Mouse (Mus musculus): ENCODE results near the gene Anxa6.

Gene Anxa6

GRCm38 (mm10) chr11:55033040-55033660, at the start of gene Anxa6:
Gene Anxa6 (minus strand): TSS chr11:55033445.
- peak; percentile 79 to 82 for DNase-seq (ENCODE audit: low spot score in 2 of 2)

GRCm38 (mm10) chr11:55081206-55081605, 48.0 kb upstream of the Anxa6 start:
- DNase-seq (ENCODE audit: low spot score in 2 of 2) = no peak

- DNase-seq (ENCODE audit: low spot score in 2 of 2) = no peak
These were observed 45.9 kb upstream of the Anxa6 start for GRCm38 (mm10) chr11:55079180-55079579.

- no peak for DNase-seq (ENCODE audit: low spot score in 2 of 2)
These were observed 45.3 kb upstream of the Anxa6 start for GRCm38 (mm10) chr11:55078502-55078901.

- DNase-seq (ENCODE audit: low spot score in 2 of 2) = peak; percentile 52 to 75
These were observed 44.3 kb upstream of the Anxa6 start, which contains the start of gene Ccdc69 for GRCm38 (mm10) chr11:55077331-55078231. Gene Ccdc69 (minus strand): TSS chr11:55078131.

GRCm38 (mm10) chr11:55076234-55076633, 43.0 kb upstream of the Anxa6 start:
- no peak for DNase-seq (ENCODE audit: low spot score in 2 of 2)

GRCm38 (mm10) chr11:55075602-55076001, 42.4 kb upstream of the Anxa6 start:
- peak in 1 of 2 experiments; percentile 58 for DNase-seq (ENCODE audit: low spot score in 2 of 2)

- DNase-seq (ENCODE audit: low spot score in 2 of 2) = peak; percentile 37 to 43
These were observed 39.9 kb upstream of the Anxa6 start for GRCm38 (mm10) chr11:55073191-55073590.

GRCm38 (mm10) chr11:55072467-55072866, 39.2 kb upstream of the Anxa6 start:
- no peak for DNase-seq (ENCODE audit: low spot score in 2 of 2)

GRCm38 (mm10) chr11:55071344-55071743, 38.1 kb upstream of the Anxa6 start:
- DNase-seq (ENCODE audit: low spot score in 2 of 2) = no peak

- no peak for DNase-seq (ENCODE audit: low spot score in 2 of 2)
These were observed 35.8 kb upstream of the Anxa6 start for GRCm38 (mm10) chr11:55069023-55069422.

- no peak for DNase-seq (ENCODE audit: low spot score in 2 of 2)
These were observed 33.7 kb upstream of the Anxa6 start for GRCm38 (mm10) chr11:55066921-55067320.

- no peak for DNase-seq (ENCODE audit: low spot score in 2 of 2)
These were observed 29.6 kb upstream of the Anxa6 start for GRCm38 (mm10) chr11:55062856-55063255.

- DNase-seq (ENCODE audit: low spot score in 2 of 2) = no peak
These were observed 27.6 kb upstream of the Anxa6 start for GRCm38 (mm10) chr11:55060802-55061201.

- no peak for DNase-seq (ENCODE audit: low spot score in 2 of 2)
These were observed 24.3 kb upstream of the Anxa6 start for GRCm38 (mm10) chr11:55057511-55057910.

- DNase-seq (ENCODE audit: low spot score in 2 of 2) = peak in 1 of 2 experiments; percentile 46
These were observed 17.7 kb upstream of the Anxa6 start for GRCm38 (mm10) chr11:55050837-55051510.

GRCm38 (mm10) chr11:55046600-55046999, 13.4 kb upstream of the Anxa6 start:
- DNase-seq (ENCODE audit: low spot score in 2 of 2) = peak; percentile 46 to 69

- no peak for DNase-seq (ENCODE audit: low spot score in 2 of 2)
These were observed 8.1 kb upstream of the Anxa6 start for GRCm38 (mm10) chr11:55041348-55041747.

- peak; percentile 64 to 83 for DNase-seq (ENCODE audit: low spot score in 2 of 2)
These were observed 6.3 kb upstream of the Anxa6 start for GRCm38 (mm10) chr11:55039591-55039990.

- no peak for DNase-seq (ENCODE audit: low spot score in 2 of 2)
These were observed 3.4 kb upstream of the Anxa6 start for GRCm38 (mm10) chr11:55036601-55037000.

- no peak for DNase-seq (ENCODE audit: low spot score in 2 of 2)
These were observed 959 bp downstream of the Anxa6 start for GRCm38 (mm10) chr11:55032286-55032685.

GRCm38 (mm10) chr11:55031991-55032280, 1.3 kb downstream of the Anxa6 start:
- DNase-seq (ENCODE audit: low spot score in 2 of 2) = no peak

Measured in urinary bladder, postnatal 36 days (tissue).